Mouse (Mus musculus): ENCODE data around the gene Nipbl.
"Not testable (repeated sequence)": the region's sequence is repeated elsewhere in the genome, so short reads cannot be mapped to it uniquely, and the experiment has no call there.

Nipbl gene

GRCm38 (mm10) chr15:8443926-8444889 lies at the start of gene Nipbl:
Gene Nipbl (minus strand): TSS chr15:8444463.
- DNase-seq (ENCODE audit: low spot score in 2 of 2), result peak; percentile 78 to 85

GRCm38 (mm10) chr15:8485261-8485660 lies 41.0 kb upstream of the Nipbl start:
- no peak for DNase-seq (ENCODE audit: low spot score in 2 of 2)

- DNase-seq (ENCODE audit: low spot score in 2 of 2), result no peak
Observed at GRCm38 (mm10) chr15:8469006-8469575, 24.8 kb upstream of the Nipbl start.

GRCm38 (mm10) chr15:8463521-8463920 lies 19.3 kb upstream of the Nipbl start:
- no peak for DNase-seq (ENCODE audit: low spot score in 2 of 2)

- no peak for DNase-seq (ENCODE audit: low spot score in 2 of 2)
Observed at GRCm38 (mm10) chr15:8462780-8463179, 18.5 kb upstream of the Nipbl start.

- no peak for DNase-seq (ENCODE audit: low spot score in 2 of 2)
Observed at GRCm38 (mm10) chr15:8460871-8461270, 16.6 kb upstream of the Nipbl start.

- no peak for DNase-seq (ENCODE audit: low spot score in 2 of 2)
Observed at GRCm38 (mm10) chr15:8459979-8460378, 15.7 kb upstream of the Nipbl start.

GRCm38 (mm10) chr15:8456223-8456622 lies 12.0 kb upstream of the Nipbl start:
- DNase-seq (ENCODE audit: low spot score in 2 of 2), result not testable (repeated sequence)

- DNase-seq (ENCODE audit: low spot score in 2 of 2), result no peak
Observed at GRCm38 (mm10) chr15:8455486-8455885, 11.2 kb upstream of the Nipbl start.

GRCm38 (mm10) chr15:8451071-8451470 lies 6.8 kb upstream of the Nipbl start:
- peak in 1 of 2 experiments; percentile 40 for DNase-seq (ENCODE audit: low spot score in 2 of 2)

- DNase-seq (ENCODE audit: low spot score in 2 of 2), result no peak
Observed at GRCm38 (mm10) chr15:8447193-8447767, 3.0 kb upstream of the Nipbl start.

- DNase-seq (ENCODE audit: low spot score in 2 of 2), result peak in 1 of 2 experiments; percentile 25
Observed at GRCm38 (mm10) chr15:8446435-8446834, 2.2 kb upstream of the Nipbl start.

- DNase-seq (ENCODE audit: low spot score in 2 of 2), result peak; percentile 17 to 29
Observed at GRCm38 (mm10) chr15:8445951-8446419, 1.7 kb upstream of the Nipbl start.

- DNase-seq (ENCODE audit: low spot score in 2 of 2), result peak; percentile 71 to 76
Observed at GRCm38 (mm10) chr15:8444890-8445597, 781 bp upstream of the Nipbl start.

GRCm38 (mm10) chr15:8443168-8443925 lies 916 bp downstream of the Nipbl start:
- peak; percentile 52 to 64 for DNase-seq (ENCODE audit: low spot score in 2 of 2)

- no peak for DNase-seq (ENCODE audit: low spot score in 2 of 2)
Observed at GRCm38 (mm10) chr15:8442761-8443160, 1.5 kb downstream of the Nipbl start.

- DNase-seq (ENCODE audit: low spot score in 2 of 2), result no peak
Observed at GRCm38 (mm10) chr15:8442156-8442555, 2.1 kb downstream of the Nipbl start.

GRCm38 (mm10) chr15:8433239-8433947 lies 10.9 kb downstream of the Nipbl start:
- no peak for DNase-seq (ENCODE audit: low spot score in 2 of 2)

GRCm38 (mm10) chr15:8432534-8432933 lies 11.7 kb downstream of the Nipbl start:
- no peak for DNase-seq (ENCODE audit: low spot score in 2 of 2)

GRCm38 (mm10) chr15:8429502-8429901 lies 14.8 kb downstream of the Nipbl start:
- DNase-seq (ENCODE audit: low spot score in 2 of 2), result no peak

Data from spleen, postnatal 14 days (tissue).